Mouse (Mus musculus) lung, adult 2 months (tissue): ENCODE measurements around the gene Lrrc4b.

Source experiments
- CTCF ChIP-seq: fragments of 200-500 bp; IDR thresholded peaks from 2 replicates; pipeline ENCODE4 v1.5.1; 2011; ENCODE audit warnings: mild to moderate bottlenecking, low read length, control low read depth; ENCODE audit not compliant: insufficient read depth
- POLR2A ChIP-seq: fragments of 200-500 bp; IDR thresholded peaks from 2 replicates; pipeline ENCODE4 v1.6.1; 2011; ENCODE audit warnings: low read depth, mild to moderate bottlenecking, control low read depth, low read length, borderline replicate concordance; ENCODE audit errors: extremely low read depth

- no peak for TF ChIP-seq POLR2A
- TF ChIP-seq CTCF, result no peak
Measured at GRCm38 (mm10) chr7:44445528-44445923, 16.7 kb downstream of the Lrrc4b start.
